Mouse (Mus musculus) heart, embryonic 13.5 days (tissue): ENCODE measurements around the gene Hunk. TPM values are rescaled to one million over a fixed set of nuclear protein-coding genes. Genes with fewer than 3 reads are reported as not detected.

Experiments
- ATAC-seq: fragments of 200-750 bp; cut with Nextera tagmentation; 2 replicates; pipeline ENCODE4 v1.8.0; 2017; ENCODE audit warnings: moderate TSS enrichment; ENCODE audit not compliant: insufficient number of reproducible peaks, low FRiP score, low TSS enrichment; ENCODE audit errors: extremely low read depth
- H3K27ac ChIP-seq: fragments of 300-500 bp; sonication (generic); replicated peaks from 2 replicates; pipeline ENCODE4 v1.5.1; 2015; ENCODE audit warnings: moderate library complexity, mild to moderate bottlenecking, inconsistent platforms
- H3K27me3 ChIP-seq: fragments of 300-500 bp; sonication (generic); replicated peaks from 2 replicates; pipeline ENCODE4 v1.6.1; 2015; ENCODE audit warnings: mild to moderate bottlenecking, inconsistent platforms
- H3K36me3 ChIP-seq: fragments of 300-500 bp; sonication (generic); 2 replicates; pipeline ENCODE4 v1.6.1; 2015; ENCODE audit warnings: mild to moderate bottlenecking, inconsistent platforms
- H3K4me1 ChIP-seq: fragments of 300-500 bp; sonication (generic); 2 replicates; pipeline ENCODE4 v1.6.1; 2015; ENCODE audit warnings: inconsistent platforms
- H3K4me2 ChIP-seq: fragments of 300-500 bp; sonication (generic); 2 replicates; pipeline ENCODE4 v1.6.1; 2015; ENCODE audit warnings: inconsistent platforms, mild to moderate bottlenecking, moderate library complexity
- H3K4me3 ChIP-seq: fragments of 300-500 bp; sonication (generic); 2 replicates; pipeline ENCODE4 v1.5.1; 2015; ENCODE audit warnings: moderate library complexity, mild to moderate bottlenecking, inconsistent platforms
- H3K9ac ChIP-seq: fragments of 300-500 bp; sonication (generic); 2 replicates; pipeline ENCODE4 v1.6.1; 2015; ENCODE audit warnings: inconsistent platforms, mild to moderate bottlenecking, moderate library complexity
- H3K9me3 ChIP-seq: fragments of 300-500 bp; sonication (generic); 2 replicates; pipeline ENCODE4 v1.6.1; 2016; ENCODE audit warnings: inconsistent platforms
- WGBS: fragments of 180-500 bp; shearing (Covaris S2); methylation state at CpG from one replicate; pipeline ENCODE4 v1.1.7; 2015; ENCODE audit warnings: mixed read lengths; 5-methylcytosine and 5-hydroxymethylcytosine counted together
- polyA plus RNA-seq: library from polyadenylated mRNA; unstranded; fragments of >200 nt; fragmentation: Nextera tagmentation; extraction: Ambion mirVana; gene quantifications from 2 replicates; pipeline ENCODE4 v1.2.1, GENCODE M21; 2015

The Hunk gene
- polyA plus RNA-seq, 1 experiment from 2014 or later = 10.6 TPM

DNA sequence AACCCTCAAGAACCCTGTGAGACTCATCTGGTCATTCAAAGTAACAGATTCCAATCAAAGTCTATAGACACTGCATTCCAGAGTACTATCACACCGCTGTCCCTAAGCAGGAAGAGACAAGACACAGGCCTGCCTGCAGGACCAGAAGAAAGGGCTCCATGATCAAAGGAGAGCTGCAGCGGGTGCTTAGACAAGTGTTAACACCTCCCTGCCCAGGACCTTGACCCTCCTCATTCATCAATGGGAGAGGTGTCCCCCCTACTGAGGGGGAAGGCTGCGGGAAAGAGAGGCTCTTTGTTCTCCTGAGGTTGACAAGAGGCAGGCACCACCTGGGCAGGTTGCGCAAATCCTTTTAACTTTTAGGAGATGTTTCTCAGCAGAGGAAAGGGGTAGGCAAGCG lies 51.5 kb downstream of the Hunk start:
- 39% methylated on average over 5 of the region's 5 CpGs for WGBS
- no peaks in the 10 kb centered on the region for H3K27me3 ChIP-seq
- peaks cover 4% of the 10 kb centered on the region for H3K9me3 ChIP-seq
- no peak for ATAC-seq
- peak overlapping the region; percentile 47; the same call in 1 of the 2 replicates for H3K9ac ChIP-seq
- H3K36me3 ChIP-seq = peaks cover 50% of the 10 kb centered on the region
- H3K4me2 ChIP-seq = no peak overlapping the region
- H3K27ac ChIP-seq = no peak overlapping the region
- H3K4me1 ChIP-seq = peaks cover 38% of the 10 kb centered on the region
- H3K4me3 ChIP-seq = no peak overlapping the region

DNA sequence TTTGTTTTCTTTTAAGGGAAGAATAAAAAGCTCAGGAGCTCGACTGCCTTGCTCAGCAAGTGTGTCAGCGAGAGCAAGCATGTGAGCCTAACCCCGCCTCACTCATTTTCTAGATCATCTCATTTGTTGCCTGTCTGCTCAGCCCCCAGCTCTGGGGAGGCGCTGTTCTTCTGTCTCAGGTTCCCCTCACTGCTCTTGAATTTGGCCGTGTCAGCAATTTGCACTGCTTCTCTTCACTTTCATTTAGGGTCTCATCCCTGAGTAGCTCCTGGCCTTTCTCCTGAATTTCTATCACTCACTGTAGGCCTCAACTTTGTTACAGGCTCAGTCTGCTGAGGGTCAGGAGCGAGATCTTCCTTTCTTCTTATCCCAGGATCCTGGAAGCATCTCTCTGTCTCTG lies 53.7 kb downstream of the Hunk start:
- Histone ChIP-seq H3K4me2 (no peak overlapping the region), H3K4me1 (peaks cover 59% of the 10 kb centered on the region), H3K36me3 (peaks cover 34% of the 10 kb centered on the region), H3K9ac (no peak overlapping the region), H3K27ac (no peak overlapping the region), H3K4me3 (no peak overlapping the region), H3K27me3 (no peaks in the 10 kb centered on the region), H3K9me3 (no peaks in the 10 kb centered on the region)
- ATAC-seq = no peak
- 81% methylated on average over 6 of the region's 6 CpGs for WGBS

DNA sequence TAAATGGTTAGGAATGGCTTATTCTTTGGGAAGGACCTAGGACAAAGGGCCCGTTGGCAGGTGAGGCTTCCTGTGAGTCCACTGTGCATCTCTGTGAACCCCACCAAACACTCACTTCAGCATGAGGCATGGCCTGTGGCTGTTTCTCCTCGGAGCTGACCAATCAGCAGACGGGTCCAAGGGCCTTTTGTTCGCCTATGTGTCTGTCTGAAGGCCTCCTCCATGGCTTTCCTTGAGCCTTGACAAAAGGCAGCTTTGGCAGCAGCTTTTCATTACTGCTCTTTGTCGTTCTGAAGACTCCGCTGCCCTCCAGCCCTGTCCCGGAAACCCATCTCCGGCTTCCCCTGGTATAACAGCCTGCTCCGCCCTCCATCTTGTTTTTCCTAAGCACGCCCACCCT lies 54.8 kb downstream of the Hunk start:
- ATAC-seq = no peak
- no peak overlapping the region for H3K4me2 ChIP-seq
- H3K27ac ChIP-seq = no peak overlapping the region
- no peak overlapping the region for H3K9ac ChIP-seq
- H3K36me3 ChIP-seq = peaks cover 30% of the 10 kb centered on the region
- H3K4me1 ChIP-seq = peaks cover 57% of the 10 kb centered on the region
- H3K27me3 ChIP-seq = no peaks in the 10 kb centered on the region
- H3K4me3 ChIP-seq = no peak overlapping the region
- no peaks in the 10 kb centered on the region for H3K9me3 ChIP-seq
- 82% methylated on average over 10 of the region's 10 CpGs for WGBS

DNA sequence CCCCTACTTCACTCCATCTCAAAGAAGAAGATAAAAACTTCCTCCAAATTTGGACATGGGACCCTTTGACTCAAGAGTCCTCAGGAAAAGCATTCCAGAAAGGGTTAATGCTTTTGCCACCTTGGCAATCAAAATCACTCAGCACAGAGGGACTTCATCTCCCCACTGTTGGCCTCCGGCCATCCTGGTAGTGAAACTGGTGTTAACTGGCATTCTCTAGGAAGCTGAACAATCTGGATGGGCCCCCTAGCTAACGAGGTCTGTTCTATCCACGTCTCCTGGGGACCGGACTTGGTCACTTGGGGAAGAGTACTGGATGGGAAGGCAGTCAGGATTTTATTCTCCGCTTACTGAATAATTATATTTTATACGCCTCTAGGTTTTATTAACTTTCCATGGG lies 57.2 kb downstream of the Hunk start:
- Histone ChIP-seq H3K9ac (no peak overlapping the region), H3K4me1 (peaks cover 46% of the 10 kb centered on the region), H3K4me2 (peak overlapping the region; percentile 20), H3K27me3 (no peaks in the 10 kb centered on the region), H3K4me3 (no peak overlapping the region), H3K9me3 (no peaks in the 10 kb centered on the region), H3K27ac (peak overlapping the region; percentile 17), H3K36me3 (peaks cover 41% of the 10 kb centered on the region)
- no peak for ATAC-seq
- WGBS = 49% methylated on average over 6 of the region's 6 CpGs

DNA sequence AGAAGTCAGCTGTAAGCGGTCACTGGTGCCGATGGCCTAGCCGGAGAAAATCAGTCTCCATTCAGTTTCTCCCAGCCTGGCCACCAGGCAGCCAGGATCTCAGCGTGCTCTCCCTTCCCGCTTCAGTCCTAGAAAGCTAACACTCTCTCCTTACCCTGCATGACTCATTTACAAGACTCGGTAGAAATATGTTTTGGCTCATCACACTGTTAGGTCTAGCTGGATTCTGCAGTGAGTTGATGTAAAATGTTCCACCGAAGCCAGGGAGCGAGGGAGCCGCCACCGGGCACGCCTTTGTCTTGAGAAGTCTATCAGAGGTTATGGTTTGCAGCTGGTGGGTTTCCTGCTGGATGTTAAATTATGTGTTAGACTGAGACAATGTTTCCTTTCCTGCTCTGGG lies 67.4 kb downstream of the Hunk start:
- Histone ChIP-seq H3K27me3 (no peaks in the 10 kb centered on the region), H3K4me2 (peak overlapping the region; percentile 58), H3K36me3 (peaks cover 41% of the 10 kb centered on the region), H3K9me3 (no peaks in the 10 kb centered on the region), H3K9ac (peak overlapping the region; percentile 68), H3K4me3 (no peak overlapping the region), H3K4me1 (peaks cover 62% of the 10 kb centered on the region), H3K27ac (peak overlapping the region; percentile 86)
- 18% methylated on average over 11 of the region's 11 CpGs for WGBS
- no peak for ATAC-seq

DNA sequence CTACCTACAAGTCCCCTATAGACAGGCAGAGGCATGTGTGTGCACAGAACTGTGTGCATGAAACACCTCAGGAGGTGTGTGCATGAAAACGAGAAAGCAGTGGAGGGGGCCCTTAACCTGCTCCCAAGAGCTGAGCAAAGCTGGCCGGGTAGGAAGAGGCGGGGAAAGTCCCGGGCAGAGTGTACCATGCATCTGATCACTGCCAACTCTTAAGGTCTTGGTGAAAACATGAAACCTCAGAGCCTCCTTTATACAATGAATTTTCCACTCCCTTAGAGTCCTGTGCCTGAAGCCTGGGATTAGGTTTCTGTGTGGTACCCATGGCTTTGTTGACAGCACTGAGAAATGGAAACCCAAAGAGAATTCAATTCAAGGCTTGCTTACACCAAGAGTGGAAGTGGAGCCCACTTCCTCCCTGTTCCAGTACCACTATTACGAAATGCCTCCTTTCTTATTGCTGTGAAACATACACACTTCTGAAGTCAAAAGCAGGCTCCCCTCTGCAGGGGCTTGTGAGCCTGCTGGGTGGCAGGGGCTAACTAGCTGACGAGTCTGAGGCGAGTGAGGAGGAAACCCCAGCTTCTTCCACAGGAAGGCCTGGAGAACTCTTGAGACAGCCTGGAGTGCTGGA lies 70.8 kb downstream of the Hunk start:
- H3K4me1 ChIP-seq = peaks cover 65% of the 10 kb centered on the region
- no peak overlapping the region for H3K9ac ChIP-seq
- H3K36me3 ChIP-seq = peaks cover 42% of the 10 kb centered on the region
- no peak overlapping the region for H3K27ac ChIP-seq
- no peak overlapping the region for H3K4me3 ChIP-seq
- no peak overlapping the region for H3K4me2 ChIP-seq
- no peak for ATAC-seq
- no peaks in the 10 kb centered on the region for H3K9me3 ChIP-seq
- H3K27me3 ChIP-seq = no peaks in the 10 kb centered on the region
- 70% methylated on average over 7 of the region's 7 CpGs for WGBS

DNA sequence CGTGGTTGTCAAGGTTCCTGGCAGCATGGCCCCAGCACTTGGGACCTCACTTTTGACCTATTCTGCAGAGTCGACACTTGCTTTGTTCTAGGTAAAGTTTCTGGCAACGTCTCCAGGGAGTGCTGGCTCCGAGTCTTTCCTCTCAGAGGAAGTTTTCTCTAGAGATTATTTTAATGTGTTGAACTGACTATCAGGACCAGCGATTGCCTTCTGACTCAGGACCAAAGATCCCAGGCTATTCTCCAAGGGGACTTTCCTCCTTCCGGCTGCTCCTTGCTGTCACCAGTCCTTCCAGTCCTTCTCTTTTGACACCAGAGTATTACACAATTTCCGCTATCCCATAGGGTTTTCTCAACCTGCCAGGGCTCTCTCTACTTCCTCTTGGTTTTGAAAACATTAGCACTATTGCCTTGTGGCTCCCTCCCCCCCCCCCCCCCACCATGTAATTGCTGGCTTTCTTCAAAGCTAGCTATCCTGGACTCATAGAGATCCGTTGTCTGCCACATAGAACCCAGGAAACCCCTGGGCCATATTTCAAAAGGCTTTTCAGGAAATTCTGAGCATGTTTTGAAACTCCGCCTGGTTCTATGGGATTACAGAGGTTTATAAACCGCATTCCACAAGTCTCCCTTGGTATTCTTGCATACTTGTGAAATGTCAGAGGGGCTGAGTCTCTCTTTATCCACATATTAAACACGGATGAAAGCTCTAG lies 73.2 kb downstream of the Hunk start:
- Histone ChIP-seq H3K4me3 (no peak overlapping the region), H3K9ac (no peak overlapping the region), H3K27ac (peak overlapping the region; percentile 67), H3K27me3 (no peaks in the 10 kb centered on the region), H3K9me3 (no peaks in the 10 kb centered on the region), H3K4me1 (peaks cover 65% of the 10 kb centered on the region), H3K4me2 (no peak overlapping the region), H3K36me3 (peaks cover 51% of the 10 kb centered on the region)
- no peak for ATAC-seq
- 36% methylated on average over 11 of the region's 11 CpGs for WGBS

DNA sequence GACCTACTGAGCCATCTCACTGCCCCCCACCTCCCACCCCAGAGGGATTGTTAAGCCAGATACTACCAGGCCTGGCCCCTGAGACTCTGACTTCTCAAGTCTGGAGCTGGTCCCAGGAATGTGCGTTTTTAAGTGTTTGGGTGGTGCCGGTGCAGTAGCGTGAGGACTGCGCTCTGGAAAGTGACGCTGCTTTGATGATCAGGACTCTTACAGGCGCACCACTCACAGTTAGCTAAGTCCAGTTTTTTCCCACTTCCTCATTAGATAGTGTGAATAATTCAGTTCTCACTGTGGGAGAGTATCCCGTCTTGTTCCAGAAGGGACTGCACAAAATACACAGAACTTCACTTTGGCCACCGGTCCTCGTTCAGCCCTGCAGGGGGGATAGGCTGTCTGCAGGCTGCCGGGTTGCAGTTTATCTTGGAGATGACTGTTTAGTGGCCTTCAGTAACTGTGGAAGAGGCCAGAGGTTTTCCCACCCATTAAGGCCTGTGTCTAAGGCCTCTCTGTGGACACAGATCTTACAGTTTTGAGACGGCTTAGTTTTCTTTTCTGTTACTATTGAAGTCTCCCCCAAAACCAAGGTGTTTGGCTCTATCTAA lies 75.6 kb downstream of the Hunk start:
- H3K4me3 ChIP-seq = peak overlapping the region; percentile 5; the same call in 1 of the 2 replicates
- H3K36me3 ChIP-seq = peaks cover 51% of the 10 kb centered on the region
- peak overlapping the region; percentile 81 for H3K27ac ChIP-seq
- H3K9ac ChIP-seq = 0 out of 2 replicates have a peak overlapping the region, but pooled peaks have one; percentile 1
- H3K4me2 ChIP-seq = peak overlapping the region; percentile 53
- H3K9me3 ChIP-seq = peaks cover 3% of the 10 kb centered on the region; the same call in 1 of the 2 replicates
- no peak for ATAC-seq
- peaks cover 68% of the 10 kb centered on the region for H3K4me1 ChIP-seq
- WGBS = 20% methylated on average over 11 of the region's 11 CpGs
- no peaks in the 10 kb centered on the region for H3K27me3 ChIP-seq

DNA sequence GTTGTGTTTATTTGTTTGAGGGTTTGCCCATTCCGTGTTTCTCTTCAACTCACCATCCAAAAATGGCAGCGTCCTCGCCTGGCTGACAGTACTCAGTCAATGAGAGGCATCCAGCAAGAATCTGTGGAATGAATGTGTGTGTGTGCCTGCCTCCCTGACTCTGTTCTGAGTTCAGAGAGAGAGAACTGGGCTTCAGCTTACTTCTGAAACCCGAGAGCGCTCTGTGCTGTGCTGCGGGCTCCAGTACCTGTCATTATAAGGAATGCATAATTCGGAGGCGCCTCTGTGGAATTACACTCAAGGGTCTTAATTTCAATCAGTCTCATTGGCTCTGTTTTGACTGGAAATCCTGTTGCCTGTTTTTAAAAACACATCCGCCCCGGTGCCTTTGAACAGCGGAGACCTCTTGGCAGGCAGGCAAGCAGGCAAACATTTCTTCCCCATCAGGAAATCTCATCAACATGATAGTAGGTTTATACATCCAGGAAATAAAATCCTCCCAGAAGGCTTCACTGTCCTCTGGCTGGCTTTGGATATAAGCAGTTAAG lies 77.0 kb downstream of the Hunk start:
- Histone ChIP-seq H3K27me3 (no peaks in the 10 kb centered on the region), H3K27ac (peak overlapping the region; percentile 81), H3K9me3 (peaks cover 3% of the 10 kb centered on the region; the same call in 1 of the 2 replicates), H3K4me1 (peaks cover 63% of the 10 kb centered on the region), H3K9ac (peak overlapping the region; percentile 25; the same call in 1 of the 2 replicates), H3K36me3 (peaks cover 53% of the 10 kb centered on the region), H3K4me2 (peak overlapping the region; percentile 25; the same call in 1 of the 2 replicates), H3K4me3 (no peak overlapping the region)
- ATAC-seq = no peak
- 42% methylated on average over 11 of the region's 11 CpGs for WGBS

DNA sequence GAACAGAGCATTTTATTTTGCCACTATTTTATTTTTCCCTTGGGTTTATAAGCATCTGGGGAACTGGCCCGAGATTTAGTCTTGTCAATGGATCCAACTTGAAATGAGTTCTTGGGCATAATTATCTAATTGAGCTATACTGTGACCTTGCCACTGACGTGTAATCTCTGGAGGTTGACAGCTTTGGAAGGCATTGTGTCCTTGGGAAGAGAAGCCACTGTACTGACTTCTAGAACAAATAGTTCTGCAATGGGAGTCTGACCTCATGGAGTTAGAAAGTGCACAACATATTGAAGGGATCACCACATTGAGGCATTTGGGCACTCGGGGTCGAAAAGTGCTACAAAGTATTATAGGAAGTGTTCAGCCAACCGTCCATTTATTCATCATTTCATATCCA lies 79.3 kb downstream of the Hunk start:
- no peak for ATAC-seq
- Histone ChIP-seq H3K4me1 (peaks cover 47% of the 10 kb centered on the region), H3K9me3 (peaks cover 3% of the 10 kb centered on the region; the same call in 1 of the 2 replicates), H3K4me2 (no peak overlapping the region), H3K27me3 (no peaks in the 10 kb centered on the region), H3K4me3 (no peak overlapping the region), H3K36me3 (peaks cover 70% of the 10 kb centered on the region), H3K27ac (no peak overlapping the region), H3K9ac (no peak overlapping the region)
- 79% methylated on average over 5 of the region's 5 CpGs for WGBS

DNA sequence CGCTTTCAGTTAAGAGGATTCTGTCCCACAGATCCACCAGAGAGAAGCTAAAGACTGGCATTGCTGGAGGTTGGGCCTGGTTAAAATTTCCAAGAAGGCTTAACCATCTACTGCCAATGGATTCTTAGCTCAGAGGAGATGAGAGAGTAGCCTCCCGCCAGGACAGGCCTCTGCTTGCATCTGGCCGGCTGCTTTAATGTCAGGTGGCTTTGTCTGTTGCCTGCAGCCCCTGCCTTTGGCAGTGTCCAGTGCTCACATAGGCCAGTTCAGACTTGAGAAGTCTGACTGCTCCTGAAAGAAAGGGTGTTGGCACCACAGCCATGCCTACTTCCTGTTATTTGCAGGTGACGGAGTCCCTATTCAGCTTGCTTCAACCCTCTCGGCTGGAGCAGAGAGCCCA lies 82.5 kb downstream of the Hunk start:
- Histone ChIP-seq H3K27me3 (no peaks in the 10 kb centered on the region), H3K9me3 (peaks cover 3% of the 10 kb centered on the region; the same call in 1 of the 2 replicates), H3K4me1 (peaks cover 15% of the 10 kb centered on the region), H3K36me3 (peaks cover 87% of the 10 kb centered on the region), H3K4me2 (no peak overlapping the region), H3K4me3 (no peak overlapping the region), H3K9ac (no peak overlapping the region), H3K27ac (no peak overlapping the region)
- ATAC-seq = no peak
- WGBS = 69% methylated on average over 5 of the region's 5 CpGs
